Mouse (Mus musculus): Measurements from ENCODE around the gene Ctnnal1.
"Not testable (repeated sequence)": the region's sequence is repeated elsewhere in the genome, so short reads cannot be mapped to it uniquely, and the experiment has no call there.

The Ctnnal1 gene

DNA sequence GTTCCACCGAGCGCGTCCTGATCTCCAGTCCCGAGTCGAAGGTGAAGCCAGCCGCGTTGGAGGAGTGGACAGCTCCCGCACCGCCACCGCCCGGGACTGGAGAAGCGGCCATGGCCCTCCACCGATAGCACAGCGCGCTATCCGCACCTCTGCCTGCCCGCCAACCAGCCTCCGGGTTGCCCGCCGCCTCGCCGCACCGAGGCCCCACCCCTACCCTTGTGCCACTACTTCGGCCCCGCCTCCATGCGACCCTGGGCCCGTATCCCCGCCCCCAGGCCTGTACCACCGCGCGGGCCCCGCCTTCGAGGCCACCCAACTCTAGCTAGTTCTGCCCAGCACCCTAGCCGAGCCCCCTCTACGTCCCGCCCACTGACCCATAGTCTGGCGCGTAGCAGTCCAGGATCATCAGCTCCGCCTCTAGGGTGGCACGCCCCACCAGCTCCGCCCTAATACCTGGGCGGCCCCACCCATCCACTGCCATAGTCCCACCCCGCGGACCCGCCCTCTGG is at the start of gene Ctnnal1:
TSS of gene Ctnnal1 (minus strand) at position 186 of the 509 bp plus-strand sequence.
- DNase-seq (ENCODE audit: low read depth, low spot score) = peak; percentile 94

DNA sequence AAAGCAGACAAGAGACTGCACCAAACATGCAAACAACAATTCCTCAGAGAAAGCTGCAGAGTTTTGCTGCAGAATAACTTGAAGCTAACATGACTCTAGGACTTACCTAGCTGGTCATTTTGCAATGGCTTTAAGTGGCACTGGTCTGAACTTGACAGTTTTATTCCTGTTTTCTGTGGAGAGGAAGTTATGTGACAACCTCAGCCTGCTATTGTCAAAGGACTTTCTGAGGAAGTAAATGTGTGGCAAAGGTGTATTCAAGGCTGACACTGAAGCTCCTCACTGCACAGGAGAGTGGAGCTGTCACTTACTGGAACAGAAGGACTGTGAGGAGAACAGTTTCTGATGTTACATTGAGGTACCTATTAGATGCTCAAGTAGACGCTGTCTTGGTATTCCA is 49.8 kb upstream of the Ctnnal1 start:
- DNase-seq (ENCODE audit: low read depth, low spot score) = no peak

DNA sequence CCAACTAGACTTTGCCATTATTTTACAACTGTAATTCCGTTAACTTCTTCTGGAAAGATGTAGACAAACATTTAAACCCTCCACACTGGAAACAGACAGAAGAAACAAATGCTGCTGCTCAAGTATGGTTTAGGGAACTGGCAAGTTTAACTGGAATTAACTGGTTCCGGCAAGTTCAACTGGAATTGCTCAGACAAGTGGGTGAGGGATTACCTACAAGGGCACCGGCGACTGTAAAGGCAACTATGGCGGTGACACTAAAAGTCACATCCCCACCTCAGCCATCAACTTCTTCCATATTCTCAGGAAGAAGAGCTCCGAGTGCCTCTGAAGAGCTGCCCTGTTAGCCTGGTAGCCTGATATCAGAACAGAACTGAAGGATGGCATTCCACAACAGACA is 49.4 kb upstream of the Ctnnal1 start:
- peak; percentile 56 for DNase-seq (ENCODE audit: low read depth, low spot score)

DNA sequence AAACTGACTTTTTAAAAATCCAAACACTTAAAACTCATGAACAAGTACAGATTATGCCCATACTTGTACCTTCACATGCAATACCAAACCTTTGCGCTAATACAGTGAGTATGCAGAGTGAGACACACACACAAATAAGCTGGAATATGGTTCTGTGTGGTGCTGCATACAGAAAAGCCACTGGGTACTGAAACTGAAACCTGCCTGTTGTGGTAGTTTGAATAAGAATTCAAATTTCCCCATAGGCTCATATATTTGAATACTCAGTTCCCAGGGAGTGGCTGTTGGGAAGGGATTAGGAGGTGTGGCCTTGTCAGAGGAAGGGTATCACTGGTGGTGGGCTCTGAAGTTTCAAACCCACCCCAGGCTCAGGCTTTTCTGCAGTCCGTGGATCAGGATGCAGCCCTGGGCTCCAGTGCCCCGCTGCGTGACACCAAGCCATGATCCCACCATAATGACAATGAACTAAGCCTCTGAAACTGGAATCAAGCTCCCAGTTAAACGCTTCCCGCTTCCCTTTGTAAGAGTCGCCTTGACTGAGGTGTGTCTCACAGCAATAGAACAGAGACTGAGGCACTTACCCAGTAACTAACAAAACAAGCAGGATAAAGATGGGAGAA is 47.5 kb upstream of the Ctnnal1 start:
- no peak for DNase-seq (ENCODE audit: low read depth, low spot score)

DNA sequence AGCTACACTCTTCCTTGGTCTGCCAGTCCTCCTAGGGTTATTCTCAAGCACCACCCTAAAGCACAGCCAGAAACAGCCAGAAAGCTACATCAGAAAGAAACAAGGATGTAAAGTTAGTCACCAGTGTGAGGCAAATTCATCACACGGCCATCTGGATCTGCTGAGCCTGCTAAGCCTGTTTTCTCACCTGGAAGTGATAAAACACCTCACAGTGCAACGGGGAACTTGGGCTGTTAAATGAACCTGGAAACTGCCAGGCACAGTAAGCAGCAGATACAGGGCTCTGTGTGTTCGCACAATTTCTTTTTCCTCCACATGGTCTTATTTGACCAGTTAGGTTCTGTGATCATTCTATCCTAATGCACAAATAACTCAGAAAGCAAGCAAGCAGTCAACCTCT is 44.6 kb upstream of the Ctnnal1 start:
- no peak for DNase-seq (ENCODE audit: low read depth, low spot score)

DNA sequence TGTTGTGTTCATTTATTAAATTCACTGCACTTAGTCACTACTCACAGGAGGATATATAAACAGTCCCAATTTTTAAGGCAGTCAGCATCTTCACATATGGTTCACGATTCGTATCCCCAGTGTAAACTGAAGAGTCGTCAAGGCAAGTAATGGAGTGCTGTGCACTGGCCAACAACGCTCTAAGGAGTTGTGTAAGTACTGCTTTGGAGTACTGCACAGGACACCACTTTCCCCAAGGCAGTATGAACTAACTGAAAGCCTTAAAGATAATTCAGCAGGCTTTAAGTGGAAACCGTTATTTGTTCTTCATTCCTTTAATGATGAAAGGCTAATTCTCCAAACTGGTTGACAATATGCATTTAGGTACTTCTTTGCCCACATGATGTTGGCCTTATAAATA is 42.7 kb upstream of the Ctnnal1 start:
- DNase-seq (ENCODE audit: low read depth, low spot score) = no peak

DNA sequence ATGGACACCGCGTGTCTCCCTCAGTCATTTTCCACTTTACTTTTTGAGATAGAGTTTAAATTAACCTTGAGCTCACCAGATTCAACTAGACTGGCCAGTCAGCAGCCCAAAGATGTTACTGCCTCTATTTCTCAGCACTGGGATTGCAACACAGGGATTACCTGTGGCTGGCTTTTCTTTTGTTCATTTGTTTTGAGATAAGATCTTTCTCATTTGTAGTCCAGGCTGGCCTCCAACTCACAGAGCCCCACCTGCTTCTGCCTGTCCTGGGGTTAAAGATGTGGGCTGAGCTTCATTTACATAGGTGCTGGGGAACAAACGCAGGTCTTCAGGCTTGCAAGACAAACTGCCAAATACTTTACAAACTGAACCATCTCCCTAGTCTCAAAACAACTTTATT is 41.9 kb upstream of the Ctnnal1 start:
- DNase-seq (ENCODE audit: low read depth, low spot score) = peak; percentile 43

DNA sequence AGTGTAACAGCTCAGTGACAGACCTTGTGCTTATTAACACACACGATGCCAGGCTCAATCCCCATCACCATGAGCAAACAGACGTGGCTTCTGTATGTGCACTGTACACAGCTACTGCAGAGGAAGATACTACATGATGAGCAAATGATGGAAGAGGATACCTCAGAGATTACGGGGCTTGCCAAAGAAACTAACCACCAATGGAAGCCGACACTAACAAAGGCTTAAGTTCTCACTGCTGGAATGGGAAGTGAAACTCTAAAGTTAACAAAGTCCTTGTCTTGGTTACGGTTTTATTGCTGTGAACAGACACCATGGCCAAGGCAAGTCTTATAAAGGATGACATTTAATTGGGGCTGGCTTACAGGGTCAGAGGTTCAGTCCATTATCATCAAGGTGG is 40.5 kb upstream of the Ctnnal1 start:
- DNase-seq (ENCODE audit: low read depth, low spot score) = no peak

DNA sequence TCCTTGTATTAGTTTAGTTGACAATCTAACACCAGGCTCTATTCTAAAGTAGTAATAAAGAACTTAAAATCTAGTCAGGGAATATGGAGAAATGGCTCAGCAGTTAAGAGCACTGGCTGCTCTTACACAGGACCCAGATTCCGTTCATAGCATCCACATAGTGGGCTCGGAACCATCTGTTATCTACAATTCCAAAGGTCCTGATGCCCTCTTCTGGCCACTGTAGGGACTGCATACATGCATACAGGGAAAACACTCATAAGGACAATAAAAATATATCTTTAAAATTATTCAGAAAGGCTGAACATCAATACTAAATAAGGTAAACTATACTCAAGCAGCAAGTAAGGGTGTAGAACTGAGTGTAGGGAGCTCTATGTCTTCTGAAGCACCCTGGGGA is 36.7 kb upstream of the Ctnnal1 start:
- DNase-seq (ENCODE audit: low read depth, low spot score) = peak; percentile 63

DNA sequence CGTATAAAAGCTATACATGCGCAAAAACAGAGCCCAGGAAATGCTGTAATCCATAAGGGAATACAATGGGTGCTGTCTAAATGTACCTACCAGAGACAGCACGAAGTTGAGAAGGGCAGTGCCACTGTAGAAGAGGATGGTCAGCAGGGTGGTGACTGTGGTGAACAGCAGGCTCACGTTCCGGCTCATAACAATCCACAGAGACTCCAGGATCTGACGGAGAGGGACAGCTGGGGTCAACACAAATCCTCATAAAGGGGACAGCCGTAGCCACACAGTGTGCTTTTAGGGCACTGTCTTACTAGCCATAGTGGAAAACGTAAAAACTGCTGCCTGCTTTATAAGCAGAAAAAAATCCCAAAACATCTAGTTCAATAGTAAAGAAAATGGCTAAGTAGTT is 34.2 kb upstream of the Ctnnal1 start:
- no peak for DNase-seq (ENCODE audit: low read depth, low spot score)

DNA sequence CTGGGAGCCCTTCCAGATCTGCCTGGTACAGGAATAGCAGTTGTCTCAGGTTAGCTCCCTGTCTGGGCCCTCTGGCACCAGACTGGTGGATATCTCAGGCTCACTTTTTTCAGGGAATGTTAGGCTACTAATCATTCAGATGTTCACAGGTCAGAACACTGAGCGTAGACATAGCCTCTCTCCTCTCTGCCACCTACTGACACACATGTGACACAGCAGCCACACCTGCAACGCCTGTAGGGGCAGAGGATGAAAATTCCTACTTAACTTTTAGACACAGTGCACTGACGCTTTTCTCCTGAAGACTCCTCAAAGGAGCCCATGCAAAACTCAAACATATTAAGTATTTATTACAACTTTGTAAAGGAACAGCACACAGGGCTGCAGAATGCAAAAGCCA is 32.5 kb upstream of the Ctnnal1 start:
- DNase-seq (ENCODE audit: low read depth, low spot score) = peak; percentile 34

DNA sequence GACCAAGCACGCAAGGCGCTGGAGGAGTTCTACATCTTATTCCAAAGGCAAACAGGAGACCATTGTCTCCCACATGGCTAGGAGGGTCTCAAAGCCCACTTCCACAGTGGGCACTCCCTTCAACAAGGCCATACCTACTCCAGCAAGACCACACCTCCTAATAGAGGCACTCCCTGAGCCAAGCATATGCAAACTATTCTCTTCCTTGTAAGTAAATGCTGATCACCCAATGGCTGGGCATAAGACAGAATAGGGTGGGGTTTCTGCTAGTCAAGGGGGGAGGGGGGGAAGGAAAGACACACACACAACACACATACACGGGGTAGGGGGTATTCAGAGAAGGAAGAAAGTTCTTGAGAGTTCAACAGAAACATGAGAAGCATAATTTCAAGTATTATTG is 29.2 kb upstream of the Ctnnal1 start:
- peak; percentile 91 for DNase-seq (ENCODE audit: low read depth, low spot score)

DNA sequence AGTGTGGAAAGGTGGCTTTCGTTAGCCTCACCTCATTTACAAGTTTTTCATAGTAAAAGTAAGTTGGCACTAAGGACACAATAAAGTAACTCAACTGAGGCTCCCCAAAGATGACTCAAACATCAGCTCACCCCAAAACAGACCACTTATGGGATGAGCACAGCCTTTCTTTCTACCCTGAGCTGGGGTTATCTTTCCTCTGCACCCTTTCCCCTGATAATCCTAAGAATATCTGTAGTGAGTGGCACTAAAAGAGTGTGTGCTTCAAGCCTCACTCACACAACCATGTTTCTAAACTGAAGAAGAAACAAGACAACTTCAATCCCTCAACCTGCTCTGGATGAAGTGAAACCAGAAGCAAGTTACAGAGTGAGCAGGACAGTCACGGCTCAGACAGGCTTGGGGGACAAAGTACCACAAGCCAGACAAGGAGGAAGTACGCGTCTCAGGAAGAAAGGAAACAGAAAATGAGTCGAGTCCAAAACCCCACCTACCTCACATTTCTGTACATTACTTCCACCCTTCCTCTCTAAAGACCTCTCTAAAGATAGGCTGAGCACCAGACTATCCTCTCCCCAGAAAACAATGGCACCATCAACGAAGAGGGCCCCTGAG is 27.6 kb upstream of the Ctnnal1 start:
- DNase-seq (ENCODE audit: low read depth, low spot score) = no peak

DNA sequence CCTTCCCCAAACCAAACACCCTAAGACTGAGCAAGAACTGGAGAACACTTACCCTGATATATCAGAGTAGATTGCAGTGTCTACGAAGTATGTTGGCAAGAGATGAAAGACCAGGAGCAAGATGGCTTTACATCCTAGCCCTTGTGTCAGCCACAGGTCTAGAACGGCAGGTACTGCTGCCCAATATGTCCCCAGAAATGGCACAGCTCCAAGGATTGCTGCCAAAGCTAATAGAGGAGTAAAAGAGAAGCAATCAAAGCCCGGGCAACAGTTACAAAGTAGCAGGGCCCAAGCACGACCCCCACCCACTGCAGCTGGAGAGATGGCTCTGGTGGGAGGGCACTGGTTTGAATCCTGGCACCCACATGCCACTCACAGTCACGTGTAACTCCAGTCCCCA is 23.5 kb upstream of the Ctnnal1 start:
- no peak for DNase-seq (ENCODE audit: low read depth, low spot score)

DNA sequence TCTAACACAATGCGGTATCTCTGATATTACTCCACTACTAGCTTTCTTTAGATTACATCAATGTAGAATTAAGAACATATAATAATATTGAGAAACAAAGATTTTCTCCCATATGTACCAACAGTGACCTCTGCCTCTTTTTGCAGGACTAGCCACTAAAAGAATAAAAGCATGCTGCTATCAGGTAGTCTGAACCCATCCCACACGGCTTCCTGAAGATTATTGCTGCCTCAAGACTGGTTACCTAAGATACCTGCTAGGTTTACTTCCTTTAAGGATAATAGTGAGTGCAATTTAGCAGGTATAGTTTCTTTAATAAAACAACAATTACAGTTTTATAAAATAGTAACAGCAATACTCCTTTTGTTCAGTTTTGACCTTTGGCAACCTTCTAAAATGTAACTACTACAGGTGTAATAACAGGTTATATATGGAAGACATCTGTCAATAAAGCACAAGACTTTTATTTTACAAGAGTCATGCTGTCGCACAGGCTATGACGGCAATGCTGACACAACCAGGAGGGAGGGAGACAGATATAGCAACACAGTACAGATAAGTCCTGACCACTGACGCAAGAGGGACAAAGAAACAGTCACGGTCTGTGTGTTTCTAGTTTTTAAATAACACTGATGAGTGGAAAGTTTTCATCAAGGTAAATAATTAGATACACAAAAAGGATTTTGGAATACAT is 21.4 kb upstream of the Ctnnal1 start:
- DNase-seq (ENCODE audit: low read depth, low spot score) = no peak

DNA sequence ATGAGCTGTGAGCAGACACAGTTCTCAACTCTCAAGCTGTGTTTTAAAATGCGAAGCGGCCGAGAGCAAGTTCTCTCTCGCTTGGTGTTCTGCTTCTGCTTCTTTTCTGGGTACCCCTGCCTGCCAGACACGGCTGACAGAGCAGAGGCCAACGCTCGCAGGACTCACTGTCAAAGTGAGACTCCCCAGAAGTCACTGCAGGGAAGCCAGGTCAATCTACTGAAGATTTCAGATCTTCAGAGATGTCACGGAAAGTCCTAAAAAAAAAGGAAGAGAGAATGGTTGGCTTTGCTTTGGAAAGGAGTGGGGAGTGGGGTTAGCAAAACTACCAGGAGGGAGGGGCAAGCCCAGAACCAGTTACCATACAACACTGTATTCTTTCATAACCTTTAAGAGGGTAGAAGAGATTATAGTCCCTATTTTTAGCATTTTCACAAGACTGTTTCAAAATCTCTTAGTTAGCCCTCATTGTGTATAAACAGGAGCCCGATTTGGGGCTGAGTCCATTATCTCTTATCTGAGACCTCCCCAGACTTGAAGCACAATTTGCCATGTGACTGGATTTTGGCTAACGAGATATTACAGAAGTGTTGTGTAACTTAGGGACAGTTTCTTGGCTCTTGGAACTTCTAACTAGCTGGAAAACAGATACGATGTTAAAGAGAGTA is 15.2 kb upstream of the Ctnnal1 start:
- DNase-seq (ENCODE audit: low read depth, low spot score) = no peak

DNA sequence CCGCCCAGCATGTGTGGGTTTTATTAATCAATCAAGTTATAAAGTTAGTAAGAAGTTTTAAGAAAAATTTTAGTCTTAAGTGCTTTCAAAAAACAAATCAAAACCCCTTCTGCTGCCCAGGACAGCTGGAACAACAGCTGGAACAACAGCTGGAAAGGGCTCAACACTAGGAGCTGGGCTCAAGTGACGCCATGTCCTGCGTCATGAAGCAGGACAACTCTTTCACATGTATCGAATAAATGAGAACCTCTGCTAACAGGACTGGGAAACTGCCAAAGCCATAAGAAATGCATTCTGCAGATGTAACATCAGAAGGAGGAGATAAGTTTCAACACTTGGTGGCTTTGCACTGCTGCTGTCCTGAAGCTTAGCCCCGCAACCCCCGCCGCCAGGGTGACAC is 14.0 kb upstream of the Ctnnal1 start:
- DNase-seq (ENCODE audit: low read depth, low spot score) = no peak

DNA sequence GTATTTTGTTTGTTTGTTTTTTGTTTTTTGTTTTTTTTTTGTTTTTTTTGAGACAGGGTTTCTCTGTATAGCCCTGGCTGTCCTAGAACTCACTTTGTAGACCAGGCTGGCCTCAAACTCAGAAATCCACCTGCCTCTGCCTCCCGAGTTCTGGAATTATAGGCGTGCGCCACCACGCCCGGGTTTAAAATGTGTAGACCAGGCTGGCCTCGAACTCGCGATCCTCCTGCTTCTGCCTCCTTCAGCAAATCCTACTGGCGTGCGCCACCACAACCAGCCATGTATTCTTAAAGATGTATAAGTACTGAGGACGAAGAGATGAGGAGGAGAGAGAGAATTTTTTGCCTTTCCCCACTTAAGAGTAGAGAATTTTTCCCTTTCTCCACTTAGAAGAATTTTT is 5.6 kb upstream of the Ctnnal1 start:
- DNase-seq (ENCODE audit: low read depth, low spot score) = not testable (repeated sequence)

DNA sequence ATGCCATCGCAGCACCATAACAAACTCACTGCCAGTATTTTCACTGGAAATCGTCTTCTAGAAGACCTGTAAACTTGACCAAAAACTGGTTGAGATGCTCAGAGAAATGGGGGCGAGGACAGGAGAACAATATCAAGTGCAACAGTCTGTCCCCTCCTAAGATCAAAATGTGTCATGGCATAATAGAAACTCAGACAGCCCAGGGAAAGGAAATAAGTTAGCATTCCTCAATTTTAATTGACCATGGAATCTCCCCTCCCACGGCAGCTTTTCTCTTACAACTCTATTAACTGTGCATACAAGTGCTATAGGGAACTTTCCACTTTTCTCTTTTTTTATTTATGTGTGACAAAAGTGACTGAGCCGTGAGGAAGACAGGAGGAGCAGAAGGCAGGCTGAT is 2.8 kb upstream of the Ctnnal1 start:
- no peak for DNase-seq (ENCODE audit: low read depth, low spot score)

DNA sequence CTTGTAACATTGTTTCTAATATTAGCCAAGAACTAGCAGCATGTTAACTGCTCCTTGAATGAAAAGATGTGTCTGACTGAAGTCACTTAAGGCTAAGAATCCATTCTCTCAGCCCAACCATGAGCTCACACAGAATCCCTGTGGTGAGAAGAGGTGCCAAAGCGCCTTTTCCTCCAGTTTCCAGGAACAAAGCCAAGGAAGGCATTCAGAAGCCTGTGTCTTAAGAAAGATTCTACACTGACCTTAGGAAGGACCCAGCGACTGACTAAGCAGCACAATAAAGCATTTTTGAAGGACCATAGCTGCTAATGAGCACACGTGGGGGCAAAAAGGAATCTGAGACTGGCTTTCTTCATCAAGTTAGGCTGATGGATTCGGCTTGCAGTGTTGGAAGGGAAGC is 983 bp upstream of the Ctnnal1 start:
- no peak for DNase-seq (ENCODE audit: low read depth, low spot score)

DNA sequence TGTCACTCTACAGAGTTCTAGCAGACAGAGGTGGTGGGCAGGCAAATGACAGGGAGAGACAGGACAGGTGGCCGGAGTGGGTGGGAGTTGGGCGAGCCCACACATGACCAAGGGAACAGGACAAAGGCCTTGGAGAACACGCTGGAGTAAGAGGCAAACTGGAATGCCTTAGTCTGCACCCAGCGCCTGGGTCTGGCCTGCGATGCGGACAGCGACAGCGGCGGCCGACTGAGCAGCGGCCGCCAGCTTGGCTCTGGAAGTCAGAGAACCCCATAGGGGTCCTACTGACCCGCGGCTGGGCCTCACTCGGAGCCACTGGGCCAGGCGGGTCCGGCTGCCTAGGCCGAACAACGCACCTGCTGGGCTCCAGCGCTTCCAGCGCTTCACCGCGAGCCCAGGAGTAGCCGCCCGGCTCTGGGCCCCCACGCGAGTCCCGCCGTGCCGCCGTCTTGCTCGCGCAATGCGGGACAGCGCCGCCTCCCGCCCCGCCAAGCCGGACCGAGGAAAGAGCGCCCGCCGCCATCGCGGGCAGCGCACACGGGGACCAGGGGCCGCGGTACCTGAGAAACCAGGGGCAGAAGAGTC is 479 bp downstream of the Ctnnal1 start:
- DNase-seq (ENCODE audit: low read depth, low spot score) = no peak

DNA sequence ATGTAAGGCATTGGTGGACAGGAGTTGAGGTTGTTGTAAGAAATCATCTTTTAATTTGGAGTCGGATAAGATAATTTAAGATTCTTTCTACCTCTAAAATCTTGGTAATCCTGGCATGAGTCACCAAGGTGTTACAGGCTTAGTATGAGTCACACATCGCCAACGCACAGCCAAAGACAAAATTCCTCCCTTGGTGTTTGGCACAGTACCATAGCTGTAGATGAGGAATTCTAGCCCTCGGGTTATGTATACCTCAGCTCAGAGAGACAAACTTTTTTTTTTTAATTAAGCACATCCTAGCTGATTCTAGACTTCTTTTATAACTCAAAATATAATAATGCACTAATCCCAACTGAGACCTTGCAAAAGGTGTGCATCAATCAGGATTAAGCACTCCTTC is 972 bp downstream of the Ctnnal1 start:
- DNase-seq (ENCODE audit: low read depth, low spot score) = no peak
